Mouse (Mus musculus) mesoderm, embryonic 11.5 days (tissue): ENCODE data around the gene D430041D05Rik.

Source experiments
- DNase-seq: peaks from one replicate; pipeline ENCODE4 v3.0.0-alpha.2; 2012; ENCODE audit warnings: low read depth, low spot score

The D430041D05Rik gene

DNA sequence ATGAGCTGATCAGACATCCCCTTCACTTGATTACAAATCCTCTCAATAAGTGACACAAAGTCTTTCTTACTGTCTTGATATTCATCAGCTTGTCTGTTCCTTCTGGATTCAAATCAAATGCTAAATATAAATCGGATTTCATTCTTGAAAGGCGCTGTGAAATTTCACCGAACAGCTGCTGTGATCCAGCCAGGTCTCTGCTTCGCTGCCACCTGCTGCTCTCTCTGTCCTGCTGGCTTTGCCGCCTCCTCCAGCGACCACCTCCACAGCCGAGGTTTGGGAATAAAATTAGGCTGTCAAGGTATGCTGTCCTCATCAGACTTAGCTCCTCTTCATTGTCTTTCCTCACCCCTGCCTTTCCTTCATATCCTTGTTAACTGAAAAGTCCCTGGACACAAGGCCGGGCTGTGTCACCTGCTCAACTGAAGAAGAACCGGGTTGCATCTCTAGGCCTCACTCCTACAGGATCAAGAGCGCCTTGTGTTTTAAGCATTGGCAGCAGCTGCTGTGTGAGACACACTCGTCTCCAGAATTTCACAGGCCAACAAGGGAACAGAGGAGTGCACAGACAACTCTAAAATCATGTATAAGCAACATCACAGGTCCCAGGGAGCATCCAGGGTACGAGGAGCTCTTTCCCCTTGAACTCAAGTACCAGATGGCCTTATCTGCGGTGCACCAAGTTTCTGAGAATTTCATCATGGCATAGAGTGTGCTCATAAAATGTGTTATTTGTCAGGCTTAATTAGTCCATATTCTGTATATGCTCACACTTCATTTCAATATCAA lies 59.2 kb downstream of the D430041D05Rik start:
- no peak for DNase-seq

DNA sequence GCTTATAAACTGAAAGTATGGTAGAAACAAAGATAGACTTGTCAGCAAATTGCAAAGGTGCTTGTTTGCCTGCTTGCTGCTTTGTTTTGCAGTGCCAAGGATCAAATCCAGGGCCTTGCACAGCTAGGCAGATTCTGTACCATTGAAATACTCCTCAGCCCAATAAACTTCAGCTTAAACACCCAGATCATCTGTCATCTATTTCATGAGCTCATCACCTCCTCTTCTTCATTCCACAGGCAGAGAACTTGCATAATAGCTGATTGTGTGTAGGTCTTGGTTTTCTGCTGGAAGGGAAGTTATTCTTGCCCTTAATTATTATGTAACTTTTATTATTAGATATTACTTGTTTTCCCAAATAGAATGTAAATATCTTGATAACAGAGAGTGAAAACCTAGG lies 73.2 kb downstream of the D430041D05Rik start:
- DNase-seq: no peak

DNA sequence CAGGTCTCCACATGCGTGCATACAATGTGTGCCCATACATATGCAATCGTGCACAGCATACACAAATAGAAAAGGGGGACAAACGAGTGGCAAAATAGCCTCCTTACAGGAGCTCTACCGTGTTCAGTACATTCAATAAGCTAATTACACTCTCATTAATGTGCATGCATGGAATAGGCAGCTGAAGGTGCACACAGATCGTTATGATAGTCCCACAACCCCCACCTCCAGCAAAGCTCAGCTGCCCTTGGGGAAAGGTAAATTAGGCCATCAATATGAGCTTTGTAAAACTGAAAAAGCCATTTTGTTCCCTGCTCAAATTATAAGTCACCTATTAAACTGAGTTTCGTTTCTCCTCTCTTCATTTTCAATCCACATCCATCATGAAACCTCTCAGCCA lies 75.0 kb downstream of the D430041D05Rik start:
- no peak for DNase-seq

DNA sequence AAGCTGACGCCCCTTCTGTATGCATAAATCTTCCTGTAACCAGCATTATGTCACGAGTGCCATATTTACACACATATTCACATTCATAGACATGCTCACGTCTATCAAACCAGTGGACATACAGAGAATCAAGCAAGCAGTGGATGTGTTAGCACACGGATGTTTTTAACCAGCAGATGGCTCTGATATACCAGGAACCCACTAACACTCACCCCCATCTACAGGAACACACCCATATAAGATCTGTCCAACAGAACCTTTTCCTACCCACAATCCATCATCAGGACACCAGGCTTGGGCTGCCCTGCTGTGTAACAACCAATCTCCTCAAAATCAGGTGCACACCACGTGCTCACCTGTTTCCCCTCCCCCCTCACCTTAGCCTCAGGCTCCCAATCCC lies 76.9 kb downstream of the D430041D05Rik start:
- no peak for DNase-seq

DNA sequence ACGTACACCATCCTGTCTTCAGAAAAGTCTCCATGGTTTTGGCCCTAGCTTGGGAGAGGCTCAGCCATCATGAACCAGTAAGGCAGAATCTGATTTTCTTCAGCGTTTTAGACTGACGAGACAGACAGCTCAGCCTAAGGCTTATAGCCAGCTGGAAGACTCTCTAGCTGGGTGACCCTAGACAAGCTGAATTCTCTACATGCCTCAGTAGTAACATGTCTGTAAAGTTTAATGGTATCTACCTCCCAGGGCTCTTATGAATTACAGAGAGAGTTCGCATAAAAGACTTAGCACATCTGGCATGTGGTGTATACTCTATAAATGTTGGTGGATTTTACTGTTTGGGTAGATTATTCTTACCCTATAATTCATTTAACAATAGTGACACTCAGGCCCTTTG lies 78.1 kb downstream of the D430041D05Rik start:
- DNase-seq: no peak

DNA sequence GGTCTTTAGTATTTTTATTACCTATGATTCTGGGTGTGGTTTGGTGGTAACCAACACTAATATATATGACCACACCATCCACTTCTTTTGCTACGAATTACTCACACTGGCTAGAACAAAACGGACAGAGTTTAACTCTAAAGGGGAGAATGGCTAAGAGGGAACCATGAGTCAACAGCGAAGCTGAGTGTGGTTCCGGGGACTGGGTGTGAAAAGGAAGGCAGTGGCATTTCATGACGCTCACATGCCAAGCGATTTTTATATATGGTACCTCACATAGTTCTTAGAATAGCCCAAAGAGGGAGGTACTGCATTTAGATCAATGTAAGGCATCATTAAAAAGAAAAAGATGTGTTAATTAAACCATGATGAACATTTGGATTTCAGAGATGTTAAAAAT lies 79.6 kb downstream of the D430041D05Rik start:
- no peak for DNase-seq

DNA sequence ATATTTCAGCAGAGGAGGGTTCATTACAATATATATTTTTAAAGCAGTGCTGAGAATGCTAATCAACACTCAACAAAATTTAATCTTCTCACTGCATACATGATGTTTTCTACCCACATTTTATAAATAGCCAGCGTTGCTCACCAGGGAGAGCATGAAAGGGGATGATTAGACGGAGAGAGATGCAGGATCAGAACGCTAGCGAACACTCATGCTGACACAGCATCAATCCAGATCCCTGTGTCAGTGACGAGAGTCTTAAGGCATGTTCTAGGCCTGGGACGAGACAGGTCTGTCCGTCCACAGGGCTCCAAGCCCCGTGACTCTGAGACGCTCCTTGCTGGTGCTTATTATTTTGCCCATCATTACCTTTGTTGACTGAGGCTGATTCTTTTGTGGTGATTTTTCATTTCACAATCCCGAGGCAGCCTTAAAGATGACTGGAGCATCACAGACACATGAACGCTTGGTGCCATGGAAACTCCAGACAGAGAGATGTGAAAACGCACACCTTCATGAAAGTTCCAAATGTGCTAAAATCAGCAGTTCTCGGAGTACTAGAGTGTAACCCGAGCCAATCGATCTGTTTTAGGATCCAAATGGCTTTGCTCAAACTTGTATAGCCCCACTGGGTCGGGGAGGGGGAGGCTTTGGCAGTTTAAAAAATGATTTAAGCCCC lies 83.6 kb downstream of the D430041D05Rik start:
- DNase-seq: no peak

DNA sequence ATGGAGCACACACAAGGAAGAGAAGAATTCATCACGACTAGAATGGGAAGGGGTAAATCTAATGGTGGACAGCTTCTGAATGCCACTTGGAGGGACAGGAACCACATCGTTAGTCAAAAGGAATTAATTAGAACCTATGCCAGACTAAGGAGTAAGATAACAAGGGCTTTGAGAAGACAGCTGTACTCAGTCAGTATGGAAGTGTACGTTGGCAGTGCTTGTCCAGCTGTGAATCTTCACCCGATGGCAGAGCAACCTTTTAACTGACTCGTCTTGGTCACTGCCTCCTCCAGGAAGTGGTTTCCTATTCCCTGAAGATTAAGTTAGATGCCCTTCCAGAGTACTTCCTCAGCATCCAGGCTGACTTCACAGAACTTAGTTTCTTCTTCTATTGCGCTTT lies 87.0 kb downstream of the D430041D05Rik start:
- no peak for DNase-seq

DNA sequence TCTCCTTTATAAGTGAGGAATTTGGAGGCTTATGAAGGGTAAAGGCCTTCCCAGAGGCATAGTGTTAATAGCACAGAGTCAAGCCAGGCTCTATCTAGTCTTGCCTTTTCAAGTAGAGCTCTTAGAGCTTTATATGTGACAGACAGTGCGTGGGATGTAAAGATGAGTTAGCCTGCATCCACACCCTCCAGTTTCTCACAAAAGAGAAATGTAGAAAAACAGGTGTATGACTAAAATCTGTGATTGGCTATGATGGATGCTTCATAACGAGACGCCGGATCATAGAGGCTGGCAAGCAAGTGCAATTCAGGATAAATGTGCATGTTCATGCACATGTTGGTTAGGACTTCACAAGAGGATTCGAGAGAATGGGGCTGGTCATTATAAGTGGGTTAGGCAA lies 87.5 kb downstream of the D430041D05Rik start:
- no peak for DNase-seq

DNA sequence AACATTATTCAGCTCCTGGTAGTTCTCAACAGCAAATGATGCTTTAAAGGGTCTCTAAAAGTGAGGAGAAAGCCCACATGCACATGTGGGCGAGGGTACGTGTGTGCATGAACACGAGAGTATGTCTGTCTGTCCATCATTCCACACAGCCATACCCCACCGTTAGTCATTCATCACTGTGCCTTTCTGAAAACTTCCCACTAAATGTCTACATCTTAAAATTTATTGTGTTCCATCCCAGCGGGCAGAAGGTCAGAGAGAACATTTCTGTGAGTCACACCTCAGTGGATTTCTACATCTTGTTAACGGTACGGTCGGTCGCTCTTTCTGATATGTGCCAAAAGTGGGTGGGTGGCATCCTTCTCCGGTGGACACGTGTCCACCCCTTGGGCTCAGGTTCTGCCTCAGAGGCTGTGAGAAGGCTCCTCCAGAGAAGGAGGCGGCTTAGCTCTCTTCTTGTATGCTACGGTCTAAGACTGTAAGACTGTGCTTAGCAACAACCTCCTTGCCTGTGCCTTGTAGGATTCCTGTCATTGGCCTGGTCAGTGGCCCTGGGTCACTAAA lies 90.7 kb downstream of the D430041D05Rik start:
- DNase-seq: no peak

DNA sequence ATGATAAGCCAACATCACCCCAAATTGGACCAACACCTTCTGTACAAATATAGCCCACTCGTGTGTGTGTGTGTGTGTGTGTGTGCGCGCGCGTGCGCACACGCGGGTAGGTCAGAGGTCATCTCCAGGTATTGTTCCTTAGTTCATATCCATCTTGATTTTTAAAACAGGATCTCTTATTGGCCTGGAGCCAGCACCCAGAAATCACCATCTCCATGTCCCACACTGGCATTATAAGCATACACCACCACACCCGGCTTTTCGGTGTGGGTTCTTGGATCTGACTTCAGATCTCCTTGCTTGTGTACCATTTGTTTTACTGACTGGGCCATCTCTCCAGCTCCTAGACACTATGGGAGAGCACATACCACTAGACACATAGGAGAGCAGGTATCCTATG lies 91.4 kb downstream of the D430041D05Rik start:
- DNase-seq: no peak

DNA sequence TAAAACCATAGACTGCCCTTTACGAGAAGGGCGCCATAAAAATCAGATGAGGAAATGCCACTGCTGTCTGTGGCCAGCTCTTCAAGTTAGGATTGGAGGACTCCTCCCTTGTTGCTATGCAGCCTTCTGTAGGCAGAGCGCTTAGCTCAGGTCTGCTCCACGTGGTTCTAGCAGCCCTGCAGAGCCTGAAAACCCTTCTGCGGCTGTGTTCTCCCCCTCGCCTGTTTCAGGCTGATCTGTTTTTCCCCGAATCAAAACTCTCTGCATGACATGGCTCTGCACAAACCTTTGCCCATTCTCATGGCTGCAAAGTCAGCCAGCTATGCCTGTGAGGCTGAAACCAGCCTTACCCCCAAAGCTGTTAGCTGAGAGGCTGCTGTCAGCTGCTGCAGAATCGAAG lies 91.9 kb downstream of the D430041D05Rik start:
- no peak for DNase-seq

DNA sequence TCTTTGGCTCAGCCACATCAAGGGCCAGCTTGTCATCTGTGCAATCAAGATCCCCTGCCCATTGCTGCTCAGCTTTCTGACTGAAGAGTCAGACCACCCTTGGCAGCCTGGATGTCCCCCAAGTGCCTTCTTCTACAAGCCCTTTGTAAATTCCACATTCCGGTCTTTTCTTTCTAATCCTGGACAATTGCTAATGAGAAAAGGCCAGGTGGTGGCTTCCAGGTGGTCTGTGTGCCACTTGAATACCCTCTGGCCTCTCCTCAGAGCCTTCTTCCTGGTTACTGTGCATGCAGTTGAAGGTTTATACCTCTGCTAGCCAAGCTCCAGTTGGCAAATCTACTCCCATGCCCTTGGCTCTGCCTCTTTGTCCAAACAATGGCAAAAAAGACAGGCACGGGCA lies 92.6 kb downstream of the D430041D05Rik start:
- no peak for DNase-seq

DNA sequence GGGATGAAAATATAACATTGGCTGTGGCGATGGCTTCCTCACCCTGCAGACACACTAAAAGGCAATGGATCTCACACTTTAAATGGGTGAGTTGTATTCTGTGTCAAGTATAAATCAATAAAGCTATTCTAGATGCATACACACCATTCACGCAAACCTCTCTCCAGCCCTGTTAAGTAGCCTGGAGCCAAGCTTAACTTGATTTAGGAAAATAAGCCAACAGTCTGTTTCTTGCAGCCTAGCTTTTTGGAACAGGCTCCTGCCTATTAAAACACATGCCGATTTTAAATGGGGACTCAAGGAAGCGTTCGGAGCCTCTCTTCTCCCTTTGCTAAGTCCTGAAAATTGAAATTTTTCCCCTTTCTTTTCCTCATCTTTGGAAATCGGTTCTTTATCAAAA lies 93.2 kb downstream of the D430041D05Rik start:
- DNase-seq: no peak

DNA sequence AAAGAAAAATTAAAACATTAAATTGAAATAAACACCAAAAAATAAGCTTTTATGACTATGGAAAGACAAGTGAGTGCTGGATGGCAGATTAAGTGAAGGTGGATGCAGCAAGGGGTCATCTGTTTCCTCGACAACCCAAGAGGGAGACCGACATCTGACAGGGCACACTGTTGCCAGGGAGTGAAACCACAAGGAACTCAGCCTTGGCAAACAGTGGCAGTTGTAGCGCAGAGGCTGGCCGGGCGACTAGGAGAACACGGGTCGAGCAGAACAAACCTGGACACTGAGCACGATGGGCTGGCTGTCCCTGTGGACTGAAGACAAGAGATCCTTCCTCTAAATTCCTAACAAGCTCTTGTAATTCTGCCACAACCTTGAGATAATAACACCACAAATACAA lies 94.3 kb downstream of the D430041D05Rik start:
- DNase-seq: no peak

DNA sequence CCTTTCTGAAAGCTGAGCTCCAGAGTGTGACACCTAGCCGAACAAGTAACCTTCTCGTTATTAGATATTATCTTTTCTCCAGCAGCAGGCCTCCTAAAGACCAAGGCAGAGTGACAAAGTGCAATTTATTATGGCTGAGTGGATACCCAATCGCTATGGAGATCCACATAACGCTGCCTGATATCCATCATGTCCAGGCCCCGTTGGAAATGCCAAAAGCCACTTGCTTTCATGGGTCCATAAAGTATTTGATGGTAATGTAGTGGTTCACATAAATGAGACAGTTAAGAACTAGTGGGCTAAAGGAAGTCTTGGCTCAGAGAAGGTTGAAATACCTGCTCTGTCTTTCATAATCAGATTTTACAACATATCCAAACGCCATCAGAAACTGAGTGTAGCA lies 97.6 kb downstream of the D430041D05Rik start:
- no peak for DNase-seq

DNA sequence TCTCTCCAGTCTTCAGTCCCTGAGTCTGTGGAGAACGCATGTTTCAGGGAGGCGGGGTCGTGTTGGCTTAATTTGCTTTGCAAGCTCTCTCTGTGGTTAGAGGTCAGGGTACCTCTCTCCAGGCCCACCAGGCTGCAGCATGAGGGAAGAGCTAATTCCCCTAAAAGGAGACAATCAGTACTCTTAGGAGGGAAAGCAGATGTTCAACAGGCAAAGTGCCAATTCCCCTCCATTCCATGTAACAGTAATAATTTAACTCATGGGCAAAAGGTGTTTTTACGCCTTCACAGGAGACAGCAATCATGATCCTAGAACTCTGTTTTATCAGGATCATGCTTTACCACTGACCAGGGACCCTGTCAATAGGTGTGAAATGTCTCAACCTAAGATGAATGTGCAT lies 103.7 kb downstream of the D430041D05Rik start:
- DNase-seq: no peak

DNA sequence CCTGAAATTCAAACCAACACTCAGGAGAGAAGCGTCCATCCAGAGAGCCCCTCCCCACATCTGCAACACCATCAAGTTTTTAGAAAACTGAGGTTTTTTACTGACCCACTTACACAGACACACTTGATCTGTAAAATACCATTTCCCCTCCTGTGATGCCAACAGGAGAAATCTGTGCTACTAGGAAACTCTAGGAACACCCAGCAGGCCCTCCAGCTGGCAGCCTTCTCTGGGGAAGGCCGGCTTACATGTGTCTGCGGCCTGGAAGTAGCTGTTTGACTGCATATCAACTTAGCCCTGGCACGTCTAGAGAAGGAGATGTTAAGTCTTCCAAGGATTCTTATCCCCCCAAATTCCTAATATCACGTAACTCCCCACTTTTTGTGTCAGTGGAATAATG lies 105.1 kb downstream of the D430041D05Rik start:
- DNase-seq: no peak

DNA sequence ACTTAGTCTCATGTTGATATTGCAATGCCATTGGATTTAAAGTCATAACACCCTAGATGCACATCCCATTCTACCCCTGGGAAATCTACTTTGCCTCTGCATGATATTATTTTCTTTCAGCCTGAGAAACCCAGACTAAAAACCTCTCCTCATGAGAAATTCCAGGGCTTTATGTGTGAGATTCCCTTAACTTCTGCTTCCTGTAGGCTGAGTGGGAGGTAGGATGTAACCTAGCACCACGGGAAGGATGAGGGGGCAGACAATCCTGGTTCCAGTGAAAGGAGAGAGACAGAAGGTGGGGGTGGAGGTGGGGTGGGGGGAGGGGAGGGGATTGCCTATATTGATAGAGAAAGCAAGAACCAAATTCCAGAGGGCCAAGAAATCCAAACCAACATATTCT lies 110.9 kb downstream of the D430041D05Rik start:
- DNase-seq: no peak

DNA sequence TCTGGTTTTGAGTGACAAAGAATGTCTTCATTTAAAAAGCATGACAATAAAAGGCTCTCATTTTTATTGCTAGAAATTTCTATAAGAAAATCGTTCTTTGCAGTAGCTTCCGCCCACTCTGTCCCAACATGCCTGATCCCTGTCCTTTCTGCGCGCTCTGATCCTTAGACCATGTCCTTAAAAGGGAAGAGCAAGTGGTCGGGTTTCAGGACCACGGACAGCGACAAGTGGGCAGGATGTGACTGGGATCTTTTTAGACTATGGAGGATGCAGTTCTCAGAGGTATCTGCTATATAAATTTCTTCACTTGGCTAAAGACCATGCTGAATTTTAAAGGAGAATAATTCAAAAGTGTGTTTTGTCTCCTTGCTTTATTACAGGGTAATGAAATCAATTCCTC lies 111.7 kb downstream of the D430041D05Rik start:
- peak; percentile 90 for DNase-seq

DNA sequence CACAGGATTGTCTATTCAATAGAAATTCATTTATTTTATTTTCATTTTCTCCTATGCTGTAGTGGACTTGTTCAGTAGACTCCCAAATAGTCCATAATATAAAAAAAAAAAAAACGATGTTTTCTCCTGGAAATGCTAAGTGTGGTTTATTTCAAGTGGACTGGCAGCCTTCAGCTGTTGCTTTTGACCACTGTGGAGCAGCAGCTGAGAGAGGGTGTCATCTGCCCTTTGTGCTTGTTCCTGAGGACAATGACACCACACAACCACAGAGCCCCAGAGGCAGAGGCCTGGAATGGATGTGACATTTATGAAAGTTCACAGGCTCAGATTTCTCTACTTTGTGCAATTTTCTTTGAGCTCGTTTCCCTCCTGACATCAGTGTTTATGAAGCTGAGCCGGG lies 124.0 kb downstream of the D430041D05Rik start:
- DNase-seq: no peak

DNA sequence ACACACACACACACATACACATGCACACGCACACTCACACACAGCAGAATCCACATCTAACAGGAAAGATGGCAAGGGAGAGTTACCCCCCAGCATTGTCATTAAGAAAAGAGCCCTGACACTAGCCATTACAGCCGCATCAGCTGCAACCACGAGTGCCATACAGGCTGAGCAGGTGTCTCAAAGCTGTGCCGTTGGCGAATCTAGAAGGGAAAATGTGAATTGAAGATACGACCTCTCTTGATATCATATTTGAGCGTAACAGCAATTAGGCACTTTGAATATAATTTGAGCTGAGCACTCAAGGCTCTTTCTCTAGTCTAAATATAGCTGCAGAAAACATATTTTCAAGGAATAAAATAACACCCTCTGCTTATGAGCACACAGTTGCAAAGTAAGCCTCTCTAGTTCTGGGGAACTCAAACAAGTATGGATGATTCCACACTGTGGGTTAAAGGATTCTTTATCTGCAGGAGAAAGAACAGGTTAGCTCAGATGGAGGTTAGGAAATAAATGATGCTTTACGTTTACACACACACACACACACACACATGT lies 127.3 kb downstream of the D430041D05Rik start:
- DNase-seq: no peak

DNA sequence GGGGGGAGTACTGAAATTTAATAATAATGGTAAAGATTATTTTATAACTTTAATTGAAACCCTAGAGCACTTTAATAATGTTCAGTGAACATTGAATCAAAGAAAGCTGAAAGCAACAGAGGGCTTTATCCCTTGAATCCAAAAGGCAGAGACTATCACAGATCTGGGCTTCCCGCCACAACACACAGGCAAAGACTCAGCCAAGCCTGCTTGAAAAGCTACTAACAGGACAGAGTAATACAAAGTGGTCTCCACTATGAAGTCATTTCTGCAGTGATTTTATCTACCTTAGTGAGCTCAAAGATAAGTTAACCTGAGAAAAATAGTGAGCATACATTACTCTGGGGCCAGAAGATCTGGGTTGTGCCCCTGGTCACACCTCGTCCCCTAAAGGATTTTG lies 128.0 kb downstream of the D430041D05Rik start:
- DNase-seq: no peak
